Mouse (Mus musculus) thymus, postnatal 36 days (tissue): Measurements from ENCODE around the gene Mfsd13b.
"Not testable (repeated sequence)": the region's sequence is repeated elsewhere in the genome, so short reads cannot be mapped to it uniquely, and the experiment has no call there.

Experiments
- DNase-seq, 2 experiments: peaks; one replicate each; pipeline ENCODE4 v3.0.0; 2022; ENCODE audit warnings: mixed read lengths in 2 of 2

The Mfsd13b gene

GRCm38 (mm10) chr7:120982200-120982841 is at the start of gene Mfsd13b, which contains the start of gene Cdr2:
TSS of gene Mfsd13b (plus strand) at chr7:120982509.
TSS of gene Cdr2 (minus strand) at chr7:120982312.
- peak; percentile 94 to 95 for DNase-seq

- DNase-seq, result no peak
These were observed 49.2 kb upstream of the Mfsd13b start for GRCm38 (mm10) chr7:120933110-120933509.

- no peak for DNase-seq
These were observed 48.6 kb upstream of the Mfsd13b start for GRCm38 (mm10) chr7:120933680-120934195.

GRCm38 (mm10) chr7:120934716-120935115 is 47.6 kb upstream of the Mfsd13b start:
- peak; percentile 33 to 39 for DNase-seq

- DNase-seq, result no peak
These were observed 45.8 kb upstream of the Mfsd13b start for GRCm38 (mm10) chr7:120936522-120936921.

GRCm38 (mm10) chr7:120938206-120938605 is 44.1 kb upstream of the Mfsd13b start:
- no peak for DNase-seq

GRCm38 (mm10) chr7:120940343-120940742 is 42.0 kb upstream of the Mfsd13b start:
- no peak for DNase-seq

- no peak for DNase-seq
These were observed 41.1 kb upstream of the Mfsd13b start for GRCm38 (mm10) chr7:120941214-120941613.

- no peak for DNase-seq
These were observed 39.8 kb upstream of the Mfsd13b start for GRCm38 (mm10) chr7:120942506-120942905.

- DNase-seq, result no peak
These were observed 38.3 kb upstream of the Mfsd13b start for GRCm38 (mm10) chr7:120943936-120944509.

- DNase-seq, result not testable (repeated sequence)
These were observed 28.7 kb upstream of the Mfsd13b start for GRCm38 (mm10) chr7:120953591-120953990.

- no peak for DNase-seq
These were observed 22.2 kb upstream of the Mfsd13b start for GRCm38 (mm10) chr7:120960116-120960515.

GRCm38 (mm10) chr7:120960601-120961000 is 21.7 kb upstream of the Mfsd13b start:
- peak; percentile 23 to 31 for DNase-seq

- no peak for DNase-seq
These were observed 20.4 kb upstream of the Mfsd13b start for GRCm38 (mm10) chr7:120961893-120962292.

GRCm38 (mm10) chr7:120963126-120963525 is 19.2 kb upstream of the Mfsd13b start:
- DNase-seq, result no peak

- DNase-seq, result no peak
These were observed 13.1 kb upstream of the Mfsd13b start for GRCm38 (mm10) chr7:120969221-120969620.

- no peak for DNase-seq
These were observed 12.2 kb upstream of the Mfsd13b start for GRCm38 (mm10) chr7:120970112-120970511.

- DNase-seq, result not testable (repeated sequence)
These were observed 9.8 kb upstream of the Mfsd13b start for GRCm38 (mm10) chr7:120972471-120972870.

- DNase-seq, result no peak
These were observed 8.3 kb upstream of the Mfsd13b start for GRCm38 (mm10) chr7:120974001-120974400.

GRCm38 (mm10) chr7:120977063-120977462 is 5.2 kb upstream of the Mfsd13b start:
- no peak for DNase-seq

- no peak for DNase-seq
These were observed 2.3 kb upstream of the Mfsd13b start for GRCm38 (mm10) chr7:120980041-120980440.

- peak; percentile 52 to 66 for DNase-seq
These were observed 1.1 kb upstream of the Mfsd13b start for GRCm38 (mm10) chr7:120980931-120981924.

- DNase-seq, result no peak
These were observed 659 bp downstream of the Mfsd13b start for GRCm38 (mm10) chr7:120982968-120983367.
